Mouse (Mus musculus) brain, embryonic 18.5 days (tissue): ENCODE measurements around the gene Usp29.
"Not testable (repeated sequence)": the region's sequence is repeated elsewhere in the genome, so short reads cannot be mapped to it uniquely, and the experiment has no call there.

Source experiments
- DNase-seq: peaks from one replicate; pipeline ENCODE4 v3.0.0-alpha.2; 2012; ENCODE audit warnings: low read depth, low spot score

The Usp29 gene

GRCm38 (mm10) chr7:6874448-6874847, 144.1 kb downstream of the Usp29 start:
- DNase-seq: peak; percentile 61

DNA sequence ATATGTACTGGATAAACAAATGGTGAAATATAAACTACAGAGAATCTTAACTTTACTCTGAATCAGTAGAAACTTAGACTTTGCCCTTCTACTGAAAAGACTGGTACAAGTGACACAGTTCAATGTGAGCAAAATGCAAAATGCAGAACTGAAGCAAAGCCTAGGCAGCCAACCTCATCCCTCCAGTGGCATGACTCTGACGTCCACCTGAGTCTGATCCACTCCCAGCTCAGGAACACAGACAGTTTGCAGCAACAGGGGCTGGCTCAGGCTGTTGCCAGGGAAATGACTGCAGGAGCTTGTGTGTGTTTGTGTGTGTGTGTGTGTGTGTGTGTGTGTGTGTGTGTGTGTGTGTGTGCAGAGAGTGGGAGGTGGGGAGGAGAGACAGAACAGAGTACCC, 147.8 kb downstream of the Usp29 start:
- DNase-seq: no peak

DNA sequence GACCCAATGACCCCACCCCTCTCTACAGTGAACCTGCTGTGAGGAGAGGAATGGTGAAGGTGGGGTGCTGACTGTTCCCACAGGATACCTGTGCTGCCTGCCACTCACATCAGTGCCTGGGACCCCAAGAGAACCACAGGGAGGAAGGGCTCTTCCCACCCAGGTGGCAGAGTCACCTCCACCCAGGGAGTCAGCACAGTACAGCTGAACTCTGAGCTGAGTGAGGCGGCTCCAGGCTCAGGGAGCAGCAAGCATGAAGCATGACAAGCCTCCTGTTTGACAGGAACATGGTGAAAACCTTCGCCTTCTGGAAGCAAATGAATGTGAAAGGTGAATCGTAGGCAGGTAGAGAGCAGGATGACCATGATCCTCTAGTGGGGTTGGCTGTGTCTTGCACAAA, 148.5 kb downstream of the Usp29 start:
- not testable (repeated sequence) for DNase-seq

DNA sequence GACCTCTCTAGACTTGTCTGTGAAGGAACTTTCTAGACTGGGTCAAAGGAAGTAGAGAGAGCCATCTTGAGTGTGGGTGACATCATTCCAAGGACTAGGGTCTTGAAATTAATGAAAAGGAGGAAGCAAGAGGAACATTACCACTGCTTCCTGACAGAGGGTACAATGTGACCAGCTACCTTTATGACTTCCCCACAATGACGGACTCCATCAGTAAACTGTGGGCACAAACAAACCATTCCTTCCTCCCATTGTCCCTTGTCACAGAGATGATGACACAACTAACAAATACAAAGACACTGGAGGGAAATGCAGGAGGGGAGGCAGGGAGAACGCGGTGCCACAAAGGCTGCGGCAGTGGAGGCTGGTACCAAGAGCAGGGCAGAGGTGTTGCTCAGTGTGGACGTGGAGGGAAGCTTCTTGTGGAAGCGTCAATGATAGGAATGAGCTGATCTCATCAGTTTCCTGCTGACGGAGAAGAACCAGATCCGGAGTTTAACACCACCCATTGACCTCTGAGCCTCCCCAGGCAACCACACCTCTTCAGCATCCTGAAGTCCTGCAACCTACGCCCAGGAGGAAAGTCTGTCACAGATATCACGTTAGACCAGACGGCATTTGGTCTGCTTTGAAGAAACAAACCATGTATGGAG, 149.3 kb downstream of the Usp29 start:
- DNase-seq: no peak

DNA sequence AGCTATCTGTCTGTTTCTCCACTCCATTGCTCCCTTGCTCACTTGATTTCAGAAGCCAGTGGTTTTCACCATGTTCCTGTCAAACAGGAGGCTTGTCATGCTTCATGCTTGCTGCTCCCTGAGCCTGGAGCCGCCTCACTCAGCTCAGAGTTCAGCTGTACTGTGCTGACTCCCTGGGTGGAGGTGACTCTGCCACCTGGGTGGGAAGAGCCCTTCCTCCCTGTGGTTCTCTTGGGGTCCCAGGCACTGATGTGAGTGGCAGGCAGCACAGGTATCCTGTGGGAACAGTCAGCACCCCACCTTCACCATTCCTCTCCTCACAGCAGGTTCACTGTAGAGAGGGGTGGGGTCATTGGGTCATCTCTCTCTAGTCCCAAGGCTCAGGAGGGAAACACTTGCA, 150.5 kb downstream of the Usp29 start:
- DNase-seq: not testable (repeated sequence)

DNA sequence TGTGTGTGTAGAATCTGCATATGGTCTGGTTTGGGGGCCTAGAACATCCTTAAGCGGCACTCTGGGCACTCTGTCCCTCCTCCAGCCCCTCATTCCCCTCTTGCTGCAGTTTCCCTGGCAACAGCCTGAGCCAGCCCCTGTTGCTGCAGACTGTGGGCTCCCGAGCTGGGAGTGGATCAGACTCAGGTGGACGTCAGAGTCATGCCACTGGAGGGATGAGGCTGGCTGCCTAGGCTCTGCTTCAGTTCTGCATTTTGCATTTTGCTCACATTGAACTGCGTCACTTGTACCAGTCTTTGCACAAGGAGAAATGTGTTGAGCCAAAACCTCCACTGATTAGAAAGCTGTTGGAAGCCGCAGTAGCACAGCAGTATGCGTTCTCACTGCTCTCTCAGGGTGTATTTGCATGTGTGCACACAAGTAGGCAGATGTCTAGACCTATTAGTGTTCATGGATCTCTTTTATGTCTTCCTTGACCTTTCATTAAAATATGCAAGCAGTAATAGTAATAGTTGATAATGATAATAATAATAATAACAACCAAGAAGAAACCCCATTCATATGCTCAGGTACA, 151.2 kb downstream of the Usp29 start:
- DNase-seq: peak; percentile 30

GRCm38 (mm10) chr7:6883376-6884147, 153.2 kb downstream of the Usp29 start:
- no peak for DNase-seq

- DNase-seq: no peak
Observed at GRCm38 (mm10) chr7:6885416-6885815, 155.0 kb downstream of the Usp29 start.

- no peak for DNase-seq
Observed at GRCm38 (mm10) chr7:6886896-6887295, 156.5 kb downstream of the Usp29 start.

- no peak for DNase-seq
Observed at GRCm38 (mm10) chr7:6889871-6890270, 159.5 kb downstream of the Usp29 start.

- peak; percentile 42 for DNase-seq
Observed at GRCm38 (mm10) chr7:6891206-6891605, 160.8 kb downstream of the Usp29 start.

DNA sequence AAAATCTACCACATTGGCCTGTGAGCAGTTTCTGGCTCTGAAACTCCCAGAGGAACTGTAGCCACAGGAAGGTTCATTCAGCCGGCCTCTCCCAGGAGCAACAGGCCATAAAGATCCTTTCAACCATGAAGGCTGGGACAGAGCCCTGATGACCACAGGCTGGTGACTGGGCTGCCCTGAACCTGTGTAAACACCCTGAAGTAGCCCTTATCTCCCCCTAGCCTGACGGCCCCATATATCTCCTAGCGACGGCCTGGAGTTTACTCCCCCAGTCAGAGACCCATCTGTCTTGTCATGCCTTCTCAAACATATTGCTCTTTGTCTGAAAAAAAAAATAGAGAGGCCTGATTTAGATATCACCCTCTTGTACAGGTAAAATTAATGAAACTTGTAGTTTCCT, 166.6 kb downstream of the Usp29 start:
- not testable (repeated sequence) for DNase-seq

DNA sequence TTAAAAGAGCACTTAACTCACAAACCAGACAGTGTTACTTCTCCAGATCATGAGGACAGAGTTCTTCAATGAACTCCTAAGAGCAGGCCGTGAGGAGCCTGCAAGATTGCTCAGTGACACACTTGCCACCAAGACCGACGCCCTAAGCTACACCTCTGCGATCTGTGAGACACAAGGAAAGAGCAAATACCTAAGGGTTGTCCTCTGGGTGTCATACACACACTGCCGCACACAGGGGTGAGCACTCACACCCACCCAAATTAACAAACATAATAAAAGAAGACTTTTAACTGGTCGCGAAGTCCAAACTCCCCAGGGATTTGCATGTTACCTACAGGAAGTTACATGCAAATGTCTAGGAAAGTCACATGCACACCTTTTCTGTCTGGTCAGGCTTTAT, 170.3 kb downstream of the Usp29 start:
- DNase-seq: no peak

DNA sequence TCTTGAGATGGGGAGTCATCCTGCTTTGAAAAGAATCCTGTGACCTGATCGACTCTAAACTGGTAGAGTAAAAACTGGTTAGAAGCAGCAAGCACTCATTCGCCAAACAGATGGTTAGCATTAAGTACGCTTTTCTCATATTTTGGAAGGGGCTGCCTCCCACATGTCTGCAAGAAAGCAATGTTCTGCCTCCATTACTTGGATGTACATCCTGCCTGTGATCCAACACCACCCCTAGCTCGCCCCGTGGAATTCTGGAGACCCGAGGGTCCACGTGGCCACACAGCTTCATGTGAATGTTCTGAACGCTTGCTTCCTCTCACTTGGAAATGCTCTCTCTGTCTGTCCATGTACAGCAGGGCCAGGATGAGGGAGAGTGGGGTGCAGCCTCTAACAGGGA, 173.1 kb downstream of the Usp29 start:
- no peak for DNase-seq

- no peak for DNase-seq
Observed at GRCm38 (mm10) chr7:6910527-6910926, 180.1 kb downstream of the Usp29 start.

DNA sequence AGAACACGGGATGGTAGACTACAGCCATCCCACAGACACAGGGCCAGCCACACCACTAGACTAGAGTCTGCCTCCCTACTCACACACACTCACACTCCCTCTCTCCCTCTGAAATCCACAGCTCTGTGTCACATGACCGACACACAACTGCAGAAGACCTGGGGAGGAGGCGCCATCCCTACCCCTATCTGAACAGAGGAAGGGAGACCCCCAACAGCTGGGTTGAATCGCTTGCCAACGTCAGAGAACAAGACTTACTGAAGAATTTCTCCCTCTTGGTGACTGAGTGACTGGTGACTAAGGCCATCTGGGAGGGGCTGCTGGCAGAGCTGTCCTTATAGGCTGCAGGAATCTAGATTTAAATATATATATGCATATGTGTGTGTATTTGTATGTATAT, 181.4 kb downstream of the Usp29 start:
- DNase-seq: no peak

GRCm38 (mm10) chr7:6913439-6914380, 183.3 kb downstream of the Usp29 start:
- DNase-seq: no peak

GRCm38 (mm10) chr7:6917126-6917525, 186.7 kb downstream of the Usp29 start:
- DNase-seq: no peak

- DNase-seq: peak; percentile 69
Observed at GRCm38 (mm10) chr7:6918267-6918666, 187.9 kb downstream of the Usp29 start.

DNA sequence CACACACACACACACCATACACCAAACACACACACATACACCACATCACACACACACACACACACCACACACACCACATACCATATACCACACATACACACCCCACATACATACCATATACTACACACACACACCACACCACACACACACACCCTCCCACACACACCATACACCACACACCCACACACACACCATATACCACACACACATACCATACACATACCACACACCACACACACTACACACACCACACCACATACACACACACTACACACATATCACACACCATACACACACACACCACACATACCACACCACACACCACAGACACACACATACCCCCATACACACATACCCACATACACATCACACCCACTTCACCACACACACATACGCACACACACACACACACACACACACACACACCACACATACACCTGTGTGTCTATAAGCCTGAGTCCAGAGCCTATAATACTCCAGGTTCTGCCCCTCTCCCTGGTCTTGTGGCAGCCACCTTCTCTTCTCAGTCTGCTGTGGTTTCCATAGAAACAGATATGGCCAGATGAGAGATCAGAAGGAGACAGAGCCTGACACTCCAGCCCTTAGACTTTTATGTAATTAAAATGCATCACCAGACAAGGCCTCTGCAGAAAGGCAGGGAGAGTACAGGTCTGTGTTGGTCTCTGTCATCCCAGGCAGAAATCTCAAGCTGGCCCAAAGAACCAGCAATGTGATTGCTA, 188.9 kb downstream of the Usp29 start:
- no peak for DNase-seq

GRCm38 (mm10) chr7:6923515-6923914, 193.1 kb downstream of the Usp29 start:
- no peak for DNase-seq
